Mouse (Mus musculus): ENCODE measurements around the gene 4931406P16Rik. TPM values are rescaled to one million over a fixed set of nuclear protein-coding genes. Genes with fewer than 3 reads are reported as not detected.

Gene 4931406P16Rik
- total RNA-seq, 2 experiments from 2014 or later = 41.8 to 48.2 TPM

Other genes with a start within 250 kb of the 4931406P16Rik start
- not detected for gene Scgb1b30, start 218.1 kb downstream of the 4931406P16Rik start, total RNA-seq (2021)
- 1 to 10 TPM; 7.0 to 7.3 TPM for gene Wtip, start 180.3 kb downstream of the 4931406P16Rik start, total RNA-seq (2021)
- gene Uba2, start 144.0 kb downstream of the 4931406P16Rik start, total RNA-seq (2021) = 10 to 100 TPM; 36.4 to 44.3 TPM
- gene Pdcd2l, start 116.9 kb downstream of the 4931406P16Rik start, total RNA-seq (2021) = 10 to 100 TPM; 17.1 to 17.6 TPM
- 1,000 to 10,000 TPM; 1,010 to 1,102 TPM for gene Gpi1, start 83.2 kb downstream of the 4931406P16Rik start, total RNA-seq (2021)
- not detected for gene Gm6096, start 62.5 kb downstream of the 4931406P16Rik start, total RNA-seq (2021)
- gene Lsm14a, start 79.8 kb upstream of the 4931406P16Rik start, total RNA-seq (2021) = 10 to 100 TPM; 62.0 to 67.8 TPM

All from gastrocnemius, postnatal 14 days (tissue).